Mouse (Mus musculus) intestine, embryonic 15.5 days (tissue): ENCODE results near the gene Glra4. TPM values are rescaled to one million over a fixed set of nuclear protein-coding genes. Genes with fewer than 3 reads are reported as not detected.

ENCODE experiments used
- ATAC-seq: fragments of 200-750 bp; cut with Nextera tagmentation; 2 replicates; pipeline ENCODE4 v1.8.0; 2017; ENCODE audit warnings: moderate TSS enrichment, moderate library complexity
- H3K27ac ChIP-seq: fragments of 300-500 bp; sonication (generic); 2 replicates; pipeline ENCODE4 v1.5.1; 2015; ENCODE audit warnings: mild to moderate bottlenecking, inconsistent platforms
- H3K27me3 ChIP-seq: fragments of 300-500 bp; sonication (generic); replicated peaks from 2 replicates; pipeline ENCODE4 v1.6.1; 2015; ENCODE audit warnings: inconsistent platforms
- H3K36me3 ChIP-seq: fragments of 300-500 bp; sonication (generic); 2 replicates; pipeline ENCODE4 v1.6.1; 2015; ENCODE audit warnings: inconsistent platforms
- H3K4me1 ChIP-seq: fragments of 300-500 bp; sonication (generic); replicated peaks from 2 replicates; pipeline ENCODE4 v1.6.1; 2015; ENCODE audit warnings: inconsistent platforms
- H3K4me2 ChIP-seq: fragments of 300-500 bp; sonication (generic); replicated peaks from 2 replicates; pipeline ENCODE4 v1.6.1; 2015; ENCODE audit warnings: mild to moderate bottlenecking, inconsistent platforms
- H3K4me3 ChIP-seq: fragments of 300-500 bp; sonication (generic); replicated peaks from 2 replicates; pipeline ENCODE4 v1.5.1; 2015; ENCODE audit warnings: inconsistent platforms
- H3K9ac ChIP-seq: fragments of 300-500 bp; sonication (generic); 2 replicates; pipeline ENCODE4 v1.6.1; 2015; ENCODE audit warnings: inconsistent platforms
- H3K9me3 ChIP-seq: fragments of 300-500 bp; sonication (generic); 2 replicates; pipeline ENCODE4 v1.6.1; 2016; ENCODE audit warnings: inconsistent platforms
- WGBS: fragments of 180-500 bp; shearing (Covaris S2); methylation state at CpG from one replicate; pipeline ENCODE4 v1.1.7; 2015; 5-methylcytosine and 5-hydroxymethylcytosine counted together
- polyA plus RNA-seq: library from polyadenylated mRNA; unstranded; fragments of >200 nt; fragmentation: Nextera tagmentation; extraction: Ambion mirVana; gene quantifications from 2 replicates; pipeline ENCODE4 v1.2.1, GENCODE M21; 2015

Gene Glra4
- not detected in 2 replicates for polyA plus RNA-seq

DNA sequence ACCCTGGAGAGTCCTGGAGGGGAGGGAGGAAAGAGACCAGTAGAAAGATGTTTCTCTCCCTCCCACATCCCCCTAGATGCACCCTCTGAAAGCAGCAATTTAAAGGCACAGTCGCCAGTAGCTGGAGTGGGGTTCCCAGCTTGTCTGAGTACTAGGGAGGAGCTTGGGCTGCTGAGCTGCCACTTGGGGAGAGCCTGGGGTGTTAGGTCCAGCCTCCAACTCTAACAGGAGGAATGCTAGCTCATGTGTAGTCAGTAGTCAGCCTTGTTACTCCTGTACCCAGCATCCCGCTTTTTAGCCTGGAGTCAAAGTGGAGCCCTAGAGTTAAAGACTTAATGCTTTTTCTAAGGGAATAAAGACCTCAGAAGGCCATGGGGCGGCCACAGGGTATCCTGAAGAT lies at the start of gene Glra4:
TSS of gene Glra4 (minus strand) at position 101 of the 400 bp plus-strand sequence.
- no peak for ATAC-seq
- H3K9me3 ChIP-seq, result no peaks in the 10 kb centered on the region
- H3K27me3 ChIP-seq, result no peaks in the 10 kb centered on the region
- no peak within 1 kb of the TSS for H3K4me3 ChIP-seq
- H3K4me1 ChIP-seq, result no peaks in the 10 kb centered on the region
- H3K4me2 ChIP-seq, result no peak within 1 kb of the TSS
- no peak within 1 kb of the TSS for H3K9ac ChIP-seq
- no peaks in the 10 kb centered on the region for H3K36me3 ChIP-seq
- no peak within 1 kb of the TSS for H3K27ac ChIP-seq
- WGBS, result 83% methylated on average over 3 of the region's 3 CpGs

DNA sequence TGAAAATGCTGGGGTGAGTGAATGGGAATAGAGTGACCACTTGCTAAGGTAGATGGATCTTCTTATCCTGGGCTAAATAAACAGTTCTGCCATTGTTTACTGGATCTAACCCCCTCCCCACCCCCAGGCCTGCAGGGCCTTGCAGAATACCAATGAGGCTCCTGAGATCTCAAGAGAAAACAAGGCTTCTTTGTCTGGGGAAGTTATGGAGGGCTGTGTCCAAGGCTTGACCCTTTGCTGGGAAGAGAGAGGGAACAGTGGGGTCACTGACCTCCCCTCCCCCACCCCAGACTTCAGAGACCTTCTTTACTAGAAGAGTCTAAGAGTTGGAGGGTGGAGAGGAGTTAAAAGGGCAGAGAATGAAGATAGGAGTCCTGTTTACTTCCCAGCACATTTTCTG lies 48.7 kb upstream of the Glra4 start:
- ATAC-seq, result no peak
- Histone ChIP-seq H3K9me3 (no peaks in the 10 kb centered on the region), H3K27me3 (no peaks in the 10 kb centered on the region), H3K27ac (no peak overlapping the region), H3K4me3 (no peak overlapping the region), H3K4me1 (no peaks in the 10 kb centered on the region), H3K4me2 (no peak overlapping the region), H3K36me3 (no peaks in the 10 kb centered on the region), H3K9ac (no peak overlapping the region)

DNA sequence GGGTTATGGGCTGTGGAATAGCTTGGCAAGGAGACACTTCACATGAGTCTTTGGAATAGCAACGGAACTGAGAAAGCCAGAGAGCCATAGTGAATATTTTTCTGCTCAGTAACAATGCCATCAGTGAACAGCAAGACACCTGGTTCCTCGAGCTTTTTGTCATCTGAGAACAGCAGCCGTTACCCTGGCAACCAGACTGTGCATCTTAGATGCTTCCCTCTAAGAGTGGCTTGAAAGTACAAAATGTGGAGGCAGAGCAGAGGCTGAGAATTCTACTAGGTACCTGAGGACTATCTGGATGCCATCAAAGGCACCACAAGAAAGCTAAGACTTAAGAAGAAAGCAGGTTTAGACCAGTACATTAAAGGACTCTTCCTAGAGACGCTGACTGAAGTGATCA lies 45.1 kb upstream of the Glra4 start:
- H3K4me3 ChIP-seq, result no peak overlapping the region
- H3K27me3 ChIP-seq, result no peaks in the 10 kb centered on the region
- ATAC-seq, result no peak
- H3K4me1 ChIP-seq, result no peaks in the 10 kb centered on the region
- no peaks in the 10 kb centered on the region for H3K36me3 ChIP-seq
- WGBS, result 69% methylated on average over 4 of the region's 4 CpGs
- no peak overlapping the region for H3K27ac ChIP-seq
- H3K9me3 ChIP-seq, result no peaks in the 10 kb centered on the region
- H3K9ac ChIP-seq, result no peak overlapping the region
- no peak overlapping the region for H3K4me2 ChIP-seq

DNA sequence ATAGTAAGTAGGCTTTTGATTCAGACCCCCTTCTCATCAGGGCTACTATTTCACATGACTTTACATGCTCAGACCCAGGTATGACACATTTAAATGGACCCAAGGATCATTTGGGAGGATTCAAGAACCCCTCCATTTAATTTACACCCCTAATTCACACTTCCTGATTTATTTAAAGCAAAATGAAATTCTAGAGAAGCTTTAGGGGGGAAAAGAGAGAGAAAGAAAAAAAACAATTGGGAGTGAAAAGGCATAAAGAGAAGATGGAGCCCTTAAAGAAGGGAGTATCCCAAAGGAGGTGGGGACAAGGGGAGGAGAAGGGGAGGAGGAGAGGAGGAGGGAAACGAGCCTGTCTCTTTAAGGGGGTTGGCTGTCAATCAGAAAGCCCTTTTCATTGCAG lies 42.4 kb upstream of the Glra4 start, which contains the start of gene Plp1:
TSS of gene Plp1 (plus strand) at position 301 of the 400 bp plus-strand sequence.
- Histone ChIP-seq H3K4me1 (no peaks in the 10 kb centered on the region), H3K36me3 (no peaks in the 10 kb centered on the region), H3K27me3 (no peaks in the 10 kb centered on the region), H3K9me3 (no peaks in the 10 kb centered on the region), H3K9ac (no peak within 1 kb of the TSS), H3K4me3 (no peak within 1 kb of the TSS), H3K4me2 (no peak within 1 kb of the TSS), H3K27ac (no peak within 1 kb of the TSS)
- ATAC-seq, result no peak
- WGBS, result 41% methylated on average over 1 of the region's 1 CpGs

DNA sequence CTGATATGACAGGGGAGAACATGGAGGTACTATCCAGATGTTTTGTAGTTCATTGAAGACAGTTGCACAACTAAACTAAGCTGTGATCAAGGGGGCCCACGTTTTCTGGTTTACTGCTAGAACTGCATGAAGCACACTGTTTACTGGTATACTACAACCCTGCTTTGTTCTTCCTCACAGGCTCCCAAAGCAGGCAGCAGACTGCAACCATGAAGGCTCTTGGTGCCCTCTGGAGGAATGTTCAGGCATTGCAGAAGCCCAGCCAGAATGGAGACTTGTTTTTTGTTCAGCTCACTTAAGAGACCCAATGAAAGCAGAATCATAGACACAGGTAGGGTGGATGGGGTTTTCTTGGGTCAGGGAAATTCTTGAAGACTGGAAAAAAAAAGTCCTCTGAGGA lies 40.3 kb upstream of the Glra4 start:
- no peaks in the 10 kb centered on the region for H3K27me3 ChIP-seq
- H3K9ac ChIP-seq, result no peak overlapping the region
- no peak overlapping the region for H3K4me2 ChIP-seq
- no peak overlapping the region for H3K27ac ChIP-seq
- no peaks in the 10 kb centered on the region for H3K36me3 ChIP-seq
- H3K4me3 ChIP-seq, result no peak overlapping the region
- H3K9me3 ChIP-seq, result no peaks in the 10 kb centered on the region
- H3K4me1 ChIP-seq, result no peaks in the 10 kb centered on the region
- ATAC-seq, result no peak
- 16% methylated on average over 1 of the region's 1 CpGs for WGBS

DNA sequence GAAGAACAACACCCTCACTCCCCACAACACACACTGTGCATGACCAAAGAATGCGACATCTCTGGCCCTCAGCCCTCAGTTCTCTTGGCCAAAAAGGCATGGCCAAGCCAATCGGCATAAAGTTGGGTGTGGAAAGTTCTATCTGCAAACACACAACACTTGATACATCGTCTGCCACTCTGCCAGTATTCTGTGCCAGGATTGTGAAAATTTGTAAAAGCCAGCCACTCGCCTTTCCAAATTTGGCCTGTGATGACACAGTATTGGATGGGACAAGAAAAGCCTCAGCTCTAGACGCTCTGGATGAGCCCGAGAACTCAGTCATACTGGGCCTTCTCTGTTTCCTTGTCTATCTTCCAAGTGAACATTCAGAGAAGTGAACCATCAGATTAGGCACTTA lies 39.8 kb upstream of the Glra4 start:
- no peak overlapping the region for H3K4me2 ChIP-seq
- no peak overlapping the region for H3K4me3 ChIP-seq
- H3K27ac ChIP-seq, result no peak overlapping the region
- H3K9me3 ChIP-seq, result no peaks in the 10 kb centered on the region
- 86% methylated on average over 6 of the region's 6 CpGs for WGBS
- no peaks in the 10 kb centered on the region for H3K4me1 ChIP-seq
- H3K27me3 ChIP-seq, result no peaks in the 10 kb centered on the region
- no peak overlapping the region for H3K9ac ChIP-seq
- no peaks in the 10 kb centered on the region for H3K36me3 ChIP-seq
- no peak for ATAC-seq

DNA sequence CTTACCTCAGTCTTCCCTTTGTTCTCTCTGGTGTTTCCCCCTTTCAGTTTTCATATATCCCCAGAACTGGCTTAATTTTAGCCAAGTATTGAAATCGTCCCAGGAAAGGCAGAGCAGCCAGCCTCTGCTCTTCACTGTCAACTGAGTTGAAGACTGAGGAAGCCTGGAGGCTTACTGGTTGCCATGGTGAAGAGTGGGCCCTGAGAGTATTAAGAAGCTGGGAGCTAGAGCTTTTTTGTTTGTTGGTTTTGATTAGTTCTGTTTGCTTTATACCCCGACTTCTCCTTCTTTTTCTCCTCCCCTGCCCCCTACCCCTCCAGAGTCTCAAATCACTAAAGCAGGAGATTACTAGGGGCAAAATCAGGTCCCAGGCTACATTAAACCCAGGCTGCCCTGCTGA lies 17.3 kb upstream of the Glra4 start:
- no peaks in the 10 kb centered on the region for H3K36me3 ChIP-seq
- H3K27me3 ChIP-seq, result no peaks in the 10 kb centered on the region
- no peak overlapping the region for H3K27ac ChIP-seq
- WGBS, result 48% methylated on average over 2 of the region's 2 CpGs
- no peaks in the 10 kb centered on the region for H3K9me3 ChIP-seq
- H3K9ac ChIP-seq, result no peak overlapping the region
- no peak for ATAC-seq
- H3K4me3 ChIP-seq, result no peak overlapping the region
- H3K4me1 ChIP-seq, result no peaks in the 10 kb centered on the region
- H3K4me2 ChIP-seq, result no peak overlapping the region

DNA sequence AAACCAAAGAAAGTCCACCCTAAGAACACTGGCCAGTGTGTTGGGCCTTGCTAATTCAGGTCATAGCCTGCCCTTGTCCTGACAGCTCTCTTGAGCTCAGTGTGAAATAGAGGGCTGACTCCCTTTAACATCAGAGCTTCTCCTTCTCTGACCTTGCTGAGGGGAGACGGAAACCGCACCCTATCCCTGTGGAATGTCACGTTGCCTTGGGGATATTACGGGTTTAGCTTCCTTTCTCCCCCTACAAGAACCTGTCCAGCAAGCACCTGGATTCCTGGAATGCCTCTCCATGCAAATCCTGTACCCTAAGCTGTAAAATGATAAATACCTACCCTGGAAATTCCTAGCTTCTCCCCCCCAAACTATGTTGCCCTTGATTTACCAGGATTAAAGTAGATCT lies 9.5 kb upstream of the Glra4 start:
- H3K27ac ChIP-seq, result no peak overlapping the region
- no peaks in the 10 kb centered on the region for H3K4me1 ChIP-seq
- WGBS, result 65% methylated on average over 4 of the region's 4 CpGs
- no peak overlapping the region for H3K9ac ChIP-seq
- no peak overlapping the region for H3K4me3 ChIP-seq
- H3K4me2 ChIP-seq, result no peak overlapping the region
- ATAC-seq, result no peak
- no peaks in the 10 kb centered on the region for H3K36me3 ChIP-seq
- H3K9me3 ChIP-seq, result no peaks in the 10 kb centered on the region
- no peaks in the 10 kb centered on the region for H3K27me3 ChIP-seq

DNA sequence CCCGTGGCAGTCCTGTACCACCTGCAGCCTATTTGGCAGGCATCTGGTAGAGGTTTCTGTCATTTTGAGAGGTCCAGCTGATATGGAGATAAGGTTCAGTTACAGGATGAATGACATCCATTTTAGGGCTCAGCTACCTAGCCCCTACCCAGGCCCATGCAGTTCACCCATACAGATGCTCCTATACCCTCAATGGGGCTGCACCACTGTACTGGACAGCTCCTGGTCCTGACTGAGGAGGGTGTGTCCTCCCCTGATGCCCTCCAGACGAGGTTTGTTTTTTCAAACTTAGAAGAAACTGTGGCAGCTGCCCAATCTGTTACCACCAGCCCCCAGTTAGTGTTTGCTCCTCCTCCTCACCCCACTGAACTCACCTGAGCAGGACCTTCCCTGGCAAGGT lies 679 bp downstream of the Glra4 start:
- H3K27ac ChIP-seq, result no peak overlapping the region
- WGBS, result 70% methylated on average over 2 of the region's 2 CpGs
- ATAC-seq, result no peak

DNA sequence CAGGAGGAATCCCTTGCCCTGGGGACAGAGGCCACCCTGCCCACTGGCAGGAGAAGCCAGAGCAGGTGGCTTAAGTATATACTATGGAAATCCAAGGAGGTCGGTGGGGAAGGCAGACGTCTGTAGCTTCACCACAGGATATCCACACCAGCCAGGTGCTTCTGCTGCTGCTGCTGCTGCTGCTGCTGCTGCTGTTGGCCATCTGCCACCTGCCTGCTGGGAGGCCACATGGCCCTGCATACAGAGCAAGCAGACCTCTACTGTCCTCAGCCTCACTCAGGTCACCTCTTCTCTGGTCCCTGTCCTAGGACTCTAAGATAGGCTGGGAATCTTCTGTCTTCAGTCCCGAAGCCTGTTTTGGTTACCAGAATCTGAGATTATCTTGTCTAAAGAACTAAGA lies 1.9 kb downstream of the Glra4 start:
- no peak for ATAC-seq
- WGBS, result 73% methylated on average over 3 of the region's 3 CpGs

More for the DNA sequence above, 679 bp downstream of the Glra4 start:
- no peak overlapping the region for H3K4me2 ChIP-seq
- no peaks in the 10 kb centered on the region for H3K4me1 ChIP-seq
- no peak overlapping the region for H3K4me3 ChIP-seq
- H3K9me3 ChIP-seq, result no peaks in the 10 kb centered on the region
- no peak overlapping the region for H3K9ac ChIP-seq
- no peaks in the 10 kb centered on the region for H3K36me3 ChIP-seq
- no peaks in the 10 kb centered on the region for H3K27me3 ChIP-seq

DNA sequence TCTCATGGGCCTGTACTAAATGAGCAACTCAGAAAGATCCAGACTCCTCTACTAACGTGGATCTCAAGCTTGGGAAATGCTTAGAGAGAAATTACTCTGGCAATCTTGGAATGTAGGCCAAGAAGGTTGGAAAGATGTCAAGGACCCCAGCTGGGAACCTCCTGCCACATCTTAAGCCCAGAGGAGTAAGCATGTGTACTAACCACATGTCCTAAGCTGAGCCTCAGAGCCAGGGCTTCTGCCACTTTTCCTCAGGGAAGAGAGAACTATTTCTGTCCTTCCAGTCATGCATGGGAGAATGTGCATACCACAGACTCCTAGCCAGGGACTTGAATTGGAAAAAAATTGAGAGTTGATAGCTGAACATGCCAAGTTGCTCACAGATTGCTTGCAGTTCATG lies 6.9 kb downstream of the Glra4 start:
- Histone ChIP-seq H3K4me1 (no peaks in the 10 kb centered on the region), H3K36me3 (no peaks in the 10 kb centered on the region), H3K27me3 (no peaks in the 10 kb centered on the region), H3K9me3 (no peaks in the 10 kb centered on the region), H3K27ac (no peak overlapping the region), H3K9ac (no peak overlapping the region), H3K4me3 (no peak overlapping the region), H3K4me2 (no peak overlapping the region)
- no peak for ATAC-seq
- WGBS, result 52% methylated on average over 1 of the region's 1 CpGs

More for the DNA sequence above, 1.9 kb downstream of the Glra4 start:
- Histone ChIP-seq H3K4me2 (no peak overlapping the region), H3K9ac (no peak overlapping the region), H3K36me3 (no peaks in the 10 kb centered on the region), H3K9me3 (no peaks in the 10 kb centered on the region), H3K27me3 (no peaks in the 10 kb centered on the region), H3K4me1 (no peaks in the 10 kb centered on the region), H3K4me3 (no peak overlapping the region), H3K27ac (no peak overlapping the region)

DNA sequence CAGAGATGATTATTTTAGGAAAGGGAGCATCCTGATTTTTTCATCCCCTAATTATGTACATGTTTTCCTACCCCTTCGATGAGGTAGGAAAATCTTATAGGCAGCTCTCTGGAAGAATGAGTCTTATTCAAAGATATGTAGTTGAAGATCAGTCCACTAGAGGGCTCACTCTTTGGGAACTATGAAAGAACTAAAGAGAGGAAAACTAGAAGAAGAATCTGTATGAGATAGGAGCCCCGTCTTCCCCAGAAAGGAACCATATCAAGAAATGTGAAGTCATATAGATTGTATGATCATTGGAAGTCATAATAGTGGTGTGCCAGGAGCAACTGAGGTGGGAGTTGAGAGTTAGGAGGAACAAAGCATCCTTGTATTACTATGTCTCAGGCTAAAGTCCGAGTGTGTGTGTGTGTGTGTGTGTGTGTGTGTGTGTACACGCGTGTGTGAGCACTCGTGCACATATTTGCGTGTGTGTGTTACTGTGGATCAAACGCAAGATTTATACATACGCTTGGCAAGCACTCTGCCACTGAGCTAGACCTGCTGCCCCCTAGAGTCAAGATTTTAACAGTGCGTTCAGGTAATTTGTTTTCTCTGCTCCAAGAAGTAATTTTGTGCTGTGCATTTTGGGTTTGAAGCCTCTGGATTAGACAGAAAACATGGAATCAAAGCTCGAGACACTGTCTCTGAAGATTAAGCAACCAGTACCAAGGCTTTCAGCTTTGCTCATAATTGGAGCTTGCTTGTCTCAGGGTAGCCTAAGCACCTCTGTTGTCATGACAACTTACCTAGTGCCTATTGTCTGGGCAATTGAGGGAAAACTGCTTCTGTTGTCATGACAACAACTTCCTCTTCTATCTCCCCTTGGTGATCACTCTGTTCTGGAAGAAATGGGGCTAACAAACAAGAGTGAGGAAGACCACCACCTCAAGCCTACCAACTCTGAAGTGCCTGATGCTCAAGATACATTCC lies 18.6 kb downstream of the Glra4 start:
- H3K4me1 ChIP-seq, result no peaks in the 10 kb centered on the region
- no peak overlapping the region for H3K27ac ChIP-seq
- ATAC-seq, result no peak
- H3K36me3 ChIP-seq, result no peaks in the 10 kb centered on the region
- no peak overlapping the region for H3K4me2 ChIP-seq
- no peaks in the 10 kb centered on the region for H3K9me3 ChIP-seq
- no peaks in the 10 kb centered on the region for H3K27me3 ChIP-seq
- no peak overlapping the region for H3K9ac ChIP-seq
- no peak overlapping the region for H3K4me3 ChIP-seq
- WGBS, result 78% methylated on average over 11 of the region's 11 CpGs

DNA sequence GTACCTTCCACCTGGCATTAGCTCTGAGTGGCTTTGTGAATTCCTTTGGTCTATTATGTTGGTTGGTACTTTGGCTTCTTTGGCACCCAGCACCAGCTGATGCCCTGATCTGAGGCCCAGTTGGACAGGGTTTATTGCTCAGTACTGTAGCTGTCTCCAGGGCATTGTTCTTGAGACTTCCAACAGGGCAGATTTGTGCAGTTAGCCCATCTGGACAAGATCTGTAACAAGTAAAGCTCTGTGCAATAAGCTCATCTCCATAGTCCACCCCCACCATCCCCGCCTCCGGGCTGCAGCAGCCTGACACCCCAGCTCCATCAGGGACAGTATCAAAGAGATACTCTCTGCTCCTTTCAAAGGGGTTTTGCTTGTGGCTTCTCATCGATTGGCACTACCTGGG lies 24.5 kb downstream of the Glra4 start:
- Histone ChIP-seq H3K9ac (no peak overlapping the region), H3K4me3 (no peak overlapping the region), H3K9me3 (no peaks in the 10 kb centered on the region), H3K27ac (no peak overlapping the region), H3K4me1 (no peaks in the 10 kb centered on the region), H3K27me3 (no peaks in the 10 kb centered on the region), H3K4me2 (no peak overlapping the region), H3K36me3 (no peaks in the 10 kb centered on the region)
- 86% methylated on average over 3 of the region's 3 CpGs for WGBS
- no peak for ATAC-seq
